Mouse (Mus musculus) layer of hippocampus, postnatal 10 days (tissue): Measurements from ENCODE around the gene Morc3. TPM values are rescaled to one million over a fixed set of nuclear protein-coding genes. Genes with fewer than 3 reads are reported as not detected.

ENCODE experiments used
- DNase-seq, 2 experiments: peaks; one replicate each; pipeline ENCODE4 v3.0.0; 2021; ENCODE audit warnings: low spot score in 2 of 2
- total RNA-seq, 2 experiments: library from RNA; stranded (reverse); gene quantifications; 2 replicates each; pipeline ENCODE4 v1.2.3; 2021

The Morc3 gene
- total RNA-seq, 2 experiments from 2014 or later = 28.1 to 34.9 TPM

GRCm38 (mm10) chr16:93919189-93919588 is 87.3 kb downstream of the Morc3 start:
- DNase-seq = no peak

GRCm38 (mm10) chr16:93920673-93921072 is 88.8 kb downstream of the Morc3 start:
- DNase-seq = no peak

- DNase-seq = no peak
These were observed 91.0 kb downstream of the Morc3 start for GRCm38 (mm10) chr16:93922835-93923389.

- no peak for DNase-seq
These were observed 91.9 kb downstream of the Morc3 start for GRCm38 (mm10) chr16:93923788-93924187.

Other genes starting within 250 kb of the Morc3 start
- 10 to 100 TPM in 1 of 2 experiments, 1 to 10 TPM in 1; 8.1 to 10.7 TPM for gene Setd4, start 228.1 kb upstream of the Morc3 start, total RNA-seq
- 10 to 100 TPM; 57.8 to 63.5 TPM for gene Cbr1, start 226.3 kb upstream of the Morc3 start, total RNA-seq
- gene Gm5678, start 204.0 kb upstream of the Morc3 start, total RNA-seq = 1 to 10 TPM; 1.6 to 2.2 TPM
- gene Cbr3, start 148.9 kb upstream of the Morc3 start, total RNA-seq = 10 to 100 TPM; 12.5 to 13.9 TPM
- 10 to 100 TPM; 90.1 to 93.3 TPM for gene Dop1b, start 120.2 kb upstream of the Morc3 start, total RNA-seq
- 1 to 10 TPM; 3.6 to 4.2 TPM for gene Chaf1b, start 51.8 kb downstream of the Morc3 start, total RNA-seq
- gene Cldn14, start 176.7 kb downstream of the Morc3 start, total RNA-seq = under 1 TPM; 0.49 to 0.89 TPM